Mouse (Mus musculus) cerebellum, adult 9-10 months (tissue): ENCODE data around the gene Btbd11.

Source experiments
- DNase-seq: peaks from one replicate; pipeline ENCODE4 v3.0.0; 2022

Btbd11 gene

GRCm38 (mm10) chr10:85425756-85426155 is 39.1 kb downstream of the Btbd11 start:
- no peak for DNase-seq

DNA sequence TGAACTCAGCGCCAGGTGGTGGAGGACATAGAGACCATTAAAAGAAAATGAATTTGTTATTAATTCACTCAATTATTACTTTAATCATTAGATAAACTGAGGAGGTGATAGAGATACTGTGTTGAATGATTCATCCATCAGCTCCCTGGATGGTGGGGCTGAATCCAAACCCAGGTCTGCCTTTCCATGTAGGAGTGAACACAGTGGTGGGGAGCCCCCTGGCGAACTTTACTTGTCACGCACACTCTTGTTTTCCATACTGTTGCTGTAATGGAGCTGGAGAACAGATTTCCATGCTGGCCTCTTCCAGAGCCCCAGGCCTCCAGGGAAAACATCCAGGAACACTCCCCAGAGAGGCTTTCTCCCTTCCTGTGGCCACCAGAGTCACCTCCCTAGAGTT is 50.6 kb downstream of the Btbd11 start:
- DNase-seq = no peak

GRCm38 (mm10) chr10:85443371-85443770 is 56.8 kb downstream of the Btbd11 start:
- DNase-seq = no peak

GRCm38 (mm10) chr10:85445891-85446290 is 59.3 kb downstream of the Btbd11 start:
- DNase-seq = no peak

DNA sequence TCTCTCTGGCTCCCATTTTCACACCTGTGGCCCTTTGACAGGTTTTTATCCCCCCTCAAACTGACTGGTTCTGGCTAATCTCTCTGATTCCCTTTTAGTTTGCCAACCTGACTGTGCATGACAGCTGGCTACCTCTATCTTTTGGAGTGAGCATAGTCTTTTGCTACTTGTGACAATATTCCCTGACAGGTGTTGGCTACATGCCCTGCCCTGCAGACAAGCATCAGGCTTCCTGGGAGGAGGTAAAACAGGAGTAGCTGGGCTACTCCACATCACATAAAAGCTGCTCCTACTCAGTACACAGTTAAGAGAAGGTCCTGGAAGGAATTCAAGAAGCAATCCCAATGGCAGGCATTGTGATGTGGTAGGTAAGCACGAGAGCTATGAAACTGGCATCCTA is 60.1 kb downstream of the Btbd11 start:
- no peak for DNase-seq

DNA sequence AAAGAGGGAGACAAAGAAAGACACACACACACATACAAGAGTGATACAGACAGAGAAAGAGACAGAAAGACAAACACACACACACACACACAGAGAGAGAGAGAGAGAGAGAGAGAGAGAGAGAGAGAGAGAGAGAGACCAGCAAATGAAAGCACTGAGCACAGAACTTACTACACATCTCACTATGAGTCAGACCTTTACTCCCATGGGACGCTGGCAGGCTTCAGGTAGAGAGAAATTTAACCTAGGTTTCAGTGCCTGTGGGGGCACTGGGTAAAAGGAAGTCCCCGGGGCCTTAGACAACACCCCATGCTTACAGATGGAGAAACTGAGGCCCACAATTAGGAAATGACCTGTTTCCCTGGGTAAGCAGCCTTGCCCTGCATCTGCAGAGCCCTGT is 61.3 kb downstream of the Btbd11 start:
- DNase-seq = no peak

DNA sequence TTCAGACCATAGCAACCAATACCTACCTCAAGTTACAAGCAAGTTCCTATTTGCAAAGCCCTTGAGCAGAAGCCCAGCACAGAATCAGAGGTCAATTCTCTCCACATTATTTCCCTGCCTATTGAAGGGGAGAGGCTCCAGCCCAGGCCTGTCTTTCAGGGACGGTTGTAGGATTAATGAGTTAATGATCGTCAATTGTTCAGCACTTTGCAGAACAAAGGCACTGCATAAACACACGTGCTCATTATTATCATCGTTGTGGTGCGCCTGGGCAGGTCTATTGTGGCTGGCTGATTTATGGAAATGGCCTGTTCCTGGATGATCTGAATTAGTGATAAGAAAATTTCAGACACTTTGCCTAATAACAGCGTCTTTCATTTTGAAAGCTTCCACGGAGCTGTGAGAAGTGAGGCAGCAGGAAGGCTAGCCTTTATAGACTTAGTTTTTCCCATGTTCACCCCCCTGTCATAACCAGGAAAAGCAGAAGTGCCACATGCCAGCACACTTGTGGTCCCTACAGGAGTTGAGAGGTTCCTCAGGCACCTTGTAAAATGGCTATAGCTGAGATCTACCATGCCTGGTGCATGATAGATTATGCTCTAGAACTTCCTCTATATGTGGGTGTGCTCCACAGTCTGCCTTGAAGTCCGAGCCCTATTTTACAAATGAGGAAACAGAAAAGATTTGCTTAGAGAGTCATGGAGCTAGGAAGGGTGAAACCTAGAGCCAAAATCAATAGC is 65.2 kb downstream of the Btbd11 start:
- no peak for DNase-seq

- DNase-seq = no peak
Observed at GRCm38 (mm10) chr10:85453221-85453775, 66.7 kb downstream of the Btbd11 start.

- no peak for DNase-seq
Observed at GRCm38 (mm10) chr10:85455985-85456384, 69.4 kb downstream of the Btbd11 start.

DNA sequence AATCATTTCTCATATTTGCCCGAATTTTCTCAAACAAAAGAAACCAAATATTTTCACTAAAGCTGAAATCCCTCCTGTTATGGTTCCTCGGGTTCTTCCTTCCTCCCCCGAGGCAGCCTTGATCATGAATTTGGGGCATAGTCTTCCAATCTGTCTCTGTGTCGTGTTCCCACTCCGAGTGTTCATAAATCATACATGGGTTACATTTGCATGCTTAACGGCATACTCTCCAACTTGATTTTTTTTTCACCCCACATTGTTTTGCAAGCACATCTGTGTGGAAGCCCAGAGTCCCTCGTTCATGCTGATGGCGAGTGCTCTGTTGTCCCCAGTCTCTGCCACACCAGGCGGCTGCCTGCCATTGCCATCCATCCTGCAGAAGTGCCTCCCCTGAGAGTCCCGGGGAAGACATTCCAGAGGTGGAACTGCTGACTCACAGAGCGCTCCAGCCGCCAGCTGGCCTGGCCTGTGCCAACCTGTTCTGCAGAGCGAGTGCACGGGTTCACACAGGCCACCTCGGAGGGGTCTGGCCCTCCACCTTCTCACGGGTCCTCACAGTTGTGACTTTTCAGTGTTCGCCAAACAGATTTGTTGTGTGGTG is 72.2 kb downstream of the Btbd11 start:
- no peak for DNase-seq

- no peak for DNase-seq
Observed at GRCm38 (mm10) chr10:85460736-85461135, 74.1 kb downstream of the Btbd11 start.

GRCm38 (mm10) chr10:85464152-85464551 is 77.5 kb downstream of the Btbd11 start:
- peak; percentile 27 for DNase-seq

DNA sequence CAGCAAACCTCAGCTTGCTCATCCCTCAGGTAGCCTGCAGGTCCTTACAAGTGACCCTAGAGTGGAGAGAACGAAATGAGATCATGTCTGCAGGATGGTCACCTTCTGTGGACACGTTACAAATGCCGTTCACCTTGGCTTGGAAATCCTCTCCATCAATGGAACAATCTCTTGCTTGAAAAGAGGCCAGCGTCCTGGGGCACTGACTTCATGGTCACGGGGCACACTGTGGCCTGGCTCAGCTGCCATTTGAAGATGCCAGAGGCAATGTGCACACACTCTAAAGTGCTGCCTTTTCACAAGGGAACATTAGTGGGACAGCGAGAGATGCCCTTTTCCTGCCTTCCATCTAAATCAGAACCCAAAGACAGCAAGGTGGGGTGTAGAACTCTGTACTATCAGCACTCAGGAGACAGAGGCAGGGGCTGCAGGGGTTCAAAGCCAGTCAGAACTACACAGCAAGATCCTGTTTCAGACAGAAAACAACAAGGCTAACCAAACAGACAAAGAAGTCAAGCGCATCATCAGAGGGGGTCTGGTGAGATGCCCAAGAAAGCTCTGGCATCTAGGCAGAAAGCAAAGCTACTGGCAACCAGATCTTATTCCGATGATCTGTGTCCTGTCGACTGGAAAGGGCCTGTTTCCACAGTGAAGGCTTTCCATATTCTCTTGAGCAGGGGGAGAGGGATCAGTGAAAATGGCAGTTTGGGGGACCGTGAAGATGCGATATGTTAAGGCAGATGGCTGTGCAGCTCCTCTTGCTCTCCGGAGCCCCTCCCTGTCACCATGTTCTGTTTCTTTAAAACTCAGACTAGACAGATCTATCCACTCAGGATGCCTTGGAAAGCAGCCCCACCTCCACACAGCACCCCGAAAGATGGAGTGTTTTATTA is 79.1 kb downstream of the Btbd11 start:
- no peak for DNase-seq

GRCm38 (mm10) chr10:85466409-85466761 is 79.8 kb downstream of the Btbd11 start:
- DNase-seq = no peak

- DNase-seq = no peak
Observed at GRCm38 (mm10) chr10:85467393-85467792, 80.8 kb downstream of the Btbd11 start.

GRCm38 (mm10) chr10:85468527-85468926 is 81.9 kb downstream of the Btbd11 start:
- no peak for DNase-seq

- DNase-seq = no peak
Observed at GRCm38 (mm10) chr10:85469341-85469740, 82.7 kb downstream of the Btbd11 start.

- no peak for DNase-seq
Observed at GRCm38 (mm10) chr10:85473265-85473664, 86.7 kb downstream of the Btbd11 start.

DNA sequence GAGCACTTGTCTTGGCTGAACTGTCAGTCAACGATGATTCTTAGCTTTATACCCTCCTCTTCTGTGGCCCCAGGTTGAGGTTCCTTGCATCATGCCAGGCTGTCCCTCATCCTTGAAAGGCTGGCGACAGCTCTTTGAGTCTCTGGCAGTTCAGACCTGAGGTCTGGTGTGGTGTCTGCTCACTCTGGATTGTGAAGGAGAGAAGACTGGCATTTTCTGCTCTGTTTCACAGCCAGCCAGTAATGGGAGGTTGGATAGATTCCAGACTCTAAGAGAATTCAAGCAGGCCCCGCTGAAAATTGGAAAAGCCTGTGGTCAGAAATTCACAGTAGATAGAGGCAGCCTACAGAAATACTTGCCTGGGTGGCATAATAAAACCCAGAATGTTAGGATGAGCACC is 87.3 kb downstream of the Btbd11 start:
- peak; percentile 38 for DNase-seq

GRCm38 (mm10) chr10:85475642-85476345 is 89.2 kb downstream of the Btbd11 start:
- peak; percentile 77 for DNase-seq

DNA sequence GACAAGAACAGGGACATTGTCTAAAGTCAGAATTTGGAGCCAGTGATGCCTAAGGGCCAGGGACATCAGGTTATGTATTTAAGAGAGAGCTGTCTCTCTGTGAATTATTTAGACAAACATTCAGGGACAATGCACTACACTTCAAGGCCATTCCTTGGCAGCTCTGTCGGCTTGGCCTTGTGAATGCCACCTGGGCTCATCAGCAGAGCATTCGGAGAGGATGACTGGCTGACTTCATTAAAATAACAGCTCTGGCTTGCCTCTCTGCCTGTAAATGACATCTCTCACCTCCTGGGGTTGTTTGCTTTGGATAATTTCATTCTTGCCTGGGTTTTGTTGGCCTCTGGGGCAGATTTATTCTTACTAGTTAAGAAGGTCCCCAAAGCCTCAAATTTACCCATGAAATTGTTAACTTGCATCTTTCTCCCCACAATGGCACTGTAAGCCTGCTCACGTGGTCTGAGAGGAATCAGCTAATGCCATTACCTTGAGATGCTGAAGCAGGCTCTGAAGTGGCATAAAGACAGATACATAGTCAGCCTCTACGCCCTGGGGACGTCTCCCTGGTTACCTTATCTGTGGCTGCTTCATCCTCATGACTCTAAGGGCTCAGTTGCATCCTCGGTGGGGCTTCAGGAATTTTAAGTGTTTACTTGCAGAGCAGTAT is 93.5 kb downstream of the Btbd11 start:
- no peak for DNase-seq

- no peak for DNase-seq
Observed at GRCm38 (mm10) chr10:85481106-85481505, 94.5 kb downstream of the Btbd11 start.
